Mouse (Mus musculus) liver, embryonic 11.5 days (tissue): ENCODE measurements at regions not wholly inside any gene's neighbourhood (a gene's known extent, or its start where the extent isn't known, plus 50 kb on each side); places are given as distances from the start of the nearest gene placed in this dataset.
A peak's percentile ranks its signal among the peaks of the same experiment; 100 is the strongest.

Experiments used
- ATAC-seq: fragments of 200-750 bp; cut with Nextera tagmentation; replicated peaks from 2 replicates; pipeline ENCODE4 v1.8.0; 2017; ENCODE audit warnings: moderate number of reproducible peaks, mild to moderate bottlenecking, moderate TSS enrichment, moderate library complexity; ENCODE audit not compliant: low FRiP score
- DNase-seq: peaks from one replicate; pipeline ENCODE4 v3.0.0-alpha.2; 2017; ENCODE audit warnings: low spot score
- H3K27ac ChIP-seq: fragments of 300-500 bp; sonication (generic); 2 replicates; pipeline ENCODE4 v1.5.1; 2014; ENCODE audit warnings: mild to moderate bottlenecking, low read depth, low read length, control low read depth
- H3K27me3 ChIP-seq: fragments of 300-500 bp; sonication (generic); replicated peaks from 2 replicates; pipeline ENCODE4 v1.6.1; 2014; ENCODE audit warnings: low read length, mixed read lengths; ENCODE audit not compliant: control insufficient read depth, insufficient read depth
- H3K36me3 ChIP-seq: fragments of 300-500 bp; sonication (generic); 2 replicates; pipeline ENCODE4 v1.6.1; 2014; ENCODE audit warnings: mild to moderate bottlenecking, low read length, moderate library complexity, mixed read lengths; ENCODE audit not compliant: control insufficient read depth, insufficient read depth
- H3K4me1 ChIP-seq: fragments of 300-500 bp; sonication (generic); replicated peaks from 2 replicates; pipeline ENCODE4 v1.6.1; 2014; ENCODE audit warnings: low read length, mixed read lengths; ENCODE audit not compliant: control insufficient read depth, insufficient read depth
- H3K4me2 ChIP-seq: fragments of 300-500 bp; sonication (generic); 2 replicates; pipeline ENCODE4 v1.6.1; 2014; ENCODE audit warnings: mild to moderate bottlenecking, control low read depth, moderate library complexity
- H3K4me3 ChIP-seq: fragments of 300-500 bp; sonication (generic); 2 replicates; pipeline ENCODE4 v1.5.1; 2014; ENCODE audit warnings: low read depth, low read length, control low read depth
- H3K9ac ChIP-seq: fragments of 300-500 bp; sonication (generic); 2 replicates; pipeline ENCODE4 v1.6.1; 2014; ENCODE audit warnings: low read depth, low read length, control low read depth
- H3K9me3 ChIP-seq: fragments of 300-500 bp; sonication (generic); 2 replicates; pipeline ENCODE4 v1.6.1; 2016; ENCODE audit warnings: low read length, inconsistent platforms, mixed read lengths; ENCODE audit not compliant: control insufficient read depth
- WGBS: fragments of 180-500 bp; shearing (Covaris S2); extraction: QIAGEN DNeasy Blood & Tissue Kit; methylation state at CpG from one replicate; pipeline ENCODE4 v1.1.7; 2014; 5-methylcytosine and 5-hydroxymethylcytosine counted together

GRCm38 (mm10) chr1:179866056-179866772 is 62.7 kb upstream of the Ahctf1 start:
- no peak overlapping the region for H3K4me3 ChIP-seq
- H3K4me2 ChIP-seq, result no peak overlapping the region; the same call in 1 of the 2 replicates
- 69% methylated on average over 16 of the region's 16 CpGs for WGBS
- H3K9me3 ChIP-seq, result no peaks in the 10 kb centered on the region
- no peak for ATAC-seq
- H3K4me1 ChIP-seq, result peaks cover 15% of the 10 kb centered on the region
- H3K27ac ChIP-seq, result peak overlapping the region; percentile 38; the same call in 1 of the 2 replicates
- no peaks in the 10 kb centered on the region for H3K27me3 ChIP-seq
- no peak for DNase-seq
- no peak overlapping the region for H3K9ac ChIP-seq
- H3K36me3 ChIP-seq, result no peaks in the 10 kb centered on the region

GRCm38 (mm10) chr1:179865561-179865960 is 62.1 kb upstream of the Ahctf1 start:
- H3K27ac ChIP-seq, result peak overlapping the region; percentile 38; the same call in 1 of the 2 replicates
- no peak overlapping the region for H3K4me2 ChIP-seq
- DNase-seq (no peak), ATAC-seq (0 out of 2 replicates have a peak, but pooled peaks have one; percentile 25)
- H3K4me1 ChIP-seq, result peaks cover 15% of the 10 kb centered on the region
- no peaks in the 10 kb centered on the region for H3K9me3 ChIP-seq
- H3K27me3 ChIP-seq, result no peaks in the 10 kb centered on the region
- no peaks in the 10 kb centered on the region for H3K36me3 ChIP-seq
- 52% methylated on average over 11 of the region's 11 CpGs for WGBS
- H3K4me3 ChIP-seq, result no peak overlapping the region
- H3K9ac ChIP-seq, result no peak overlapping the region

GRCm38 (mm10) chr1:179864537-179865226 is 61.2 kb upstream of the Ahctf1 start:
- ATAC-seq (peak; percentile 44; the same call in 1 of the 2 replicates), DNase-seq (no peak)
- Histone ChIP-seq H3K9me3 (no peaks in the 10 kb centered on the region), H3K4me1 (peaks cover 15% of the 10 kb centered on the region), H3K4me2 (no peak overlapping the region), H3K27me3 (no peaks in the 10 kb centered on the region), H3K4me3 (no peak overlapping the region), H3K36me3 (no peaks in the 10 kb centered on the region), H3K27ac (no peak overlapping the region), H3K9ac (no peak overlapping the region)
- WGBS, result 67% methylated on average over 5 of the region's 5 CpGs

GRCm38 (mm10) chr1:179863420-179863819 is 59.9 kb upstream of the Ahctf1 start:
- 64% methylated on average over 4 of the region's 4 CpGs for WGBS
- H3K27me3 ChIP-seq, result no peaks in the 10 kb centered on the region
- H3K9me3 ChIP-seq, result no peaks in the 10 kb centered on the region
- H3K4me1 ChIP-seq, result peaks cover 15% of the 10 kb centered on the region
- ATAC-seq (no peak), DNase-seq (no peak)
- no peak overlapping the region for H3K27ac ChIP-seq
- H3K4me3 ChIP-seq, result no peak overlapping the region
- no peak overlapping the region for H3K9ac ChIP-seq
- H3K4me2 ChIP-seq, result no peak overlapping the region
- no peaks in the 10 kb centered on the region for H3K36me3 ChIP-seq

GRCm38 (mm10) chr1:179862941-179863340 is 59.5 kb upstream of the Ahctf1 start:
- 60% methylated on average over 3 of the region's 3 CpGs for WGBS
- Histone ChIP-seq H3K36me3 (no peaks in the 10 kb centered on the region), H3K4me3 (no peak overlapping the region), H3K4me2 (no peak overlapping the region), H3K9me3 (no peaks in the 10 kb centered on the region), H3K27me3 (no peaks in the 10 kb centered on the region), H3K9ac (no peak overlapping the region), H3K4me1 (peaks cover 15% of the 10 kb centered on the region), H3K27ac (peak overlapping the region; percentile 25; the same call in 1 of the 2 replicates)
- ATAC-seq (no peak), DNase-seq (no peak)

GRCm38 (mm10) chr1:179861776-179862175 is 58.3 kb upstream of the Ahctf1 start:
- WGBS, result 79% methylated on average over 3 of the region's 3 CpGs
- Histone ChIP-seq H3K4me2 (no peak overlapping the region), H3K4me3 (no peak overlapping the region), H3K27ac (no peak overlapping the region), H3K9me3 (no peaks in the 10 kb centered on the region), H3K27me3 (no peaks in the 10 kb centered on the region), H3K4me1 (peaks cover 15% of the 10 kb centered on the region), H3K36me3 (no peaks in the 10 kb centered on the region), H3K9ac (no peak overlapping the region)
- DNase-seq (no peak), ATAC-seq (no peak)

- no peak for ATAC-seq
- Histone ChIP-seq H3K9me3 (no peaks in the 10 kb centered on the region), H3K4me1 (peaks cover 7% of the 10 kb centered on the region), H3K9ac (no peak overlapping the region), H3K36me3 (no peaks in the 10 kb centered on the region), H3K27ac (no peak overlapping the region), H3K4me3 (no peak overlapping the region), H3K4me2 (no peak overlapping the region), H3K27me3 (no peaks in the 10 kb centered on the region)
- 78% methylated on average over 8 of the region's 8 CpGs for WGBS
- DNase-seq, result no peak
These were observed 56.0 kb upstream of the Ahctf1 start for GRCm38 (mm10) chr1:179859552-179859902.

- 0 out of 2 replicates have a peak overlapping the region, but pooled peaks have one; percentile 35 for H3K9ac ChIP-seq
- WGBS, result 30% methylated on average over 14 of the region's 14 CpGs
These were observed 55.5 kb upstream of the Ahctf1 start for GRCm38 (mm10) chr1:179858780-179859551.

More at GRCm38 (mm10) chr1:179858780-179859551, 55.5 kb upstream of the Ahctf1 start:
- no peaks in the 10 kb centered on the region for H3K27me3 ChIP-seq
- H3K4me1 ChIP-seq, result peaks cover 8% of the 10 kb centered on the region
- H3K9me3 ChIP-seq, result no peaks in the 10 kb centered on the region
- no peaks in the 10 kb centered on the region for H3K36me3 ChIP-seq
- DNase-seq (no peak), ATAC-seq (peak; percentile 62; the same call in 1 of the 2 replicates)
- H3K27ac ChIP-seq, result no peak overlapping the region
- no peak overlapping the region for H3K4me3 ChIP-seq
- H3K4me2 ChIP-seq, result peak overlapping the region; percentile 55
